Comparison of ENCODE assay signal across 21 mouse cellular contexts in genomic region chr19:4697121-4697520, GRCm38 (mm10). TPM values are rescaled to one million over a fixed set of nuclear protein-coding genes. Genes with fewer than 3 reads are reported as not detected.
DNase-seq lines count a peak whose midpoint lies in the region; ATAC-seq and TF ChIP-seq lines count a peak whose summit lies in the region.
"Had no signal": no experiment of that assay in that cellular context is flagged by ENCODE, and none has a peak within 500 bp of the region (broad histone marks: within the 10 kb centered on the region; RNA-seq: fewer than 3 reads in every experiment).

No protein-coding gene starts in this region.

- peaks cover 26% of the 10 kb centered on the region for H3K4me1 ChIP-seq in cerebellum, adult 2 months (ENCODE audit: control insufficient read depth, insufficient read depth, low read length)
- peaks cover 11% of the 10 kb centered on the region; the same call in 1 of the 2 replicates for H3K4me1 ChIP-seq in hindbrain, postnatal 0 days (ENCODE audit: insufficient read depth, low read length)
- H3K4me1 ChIP-seq in hindbrain, embryonic 10.5 days (replicated peaks) = peaks cover 13% of the 10 kb centered on the region
- H3K4me1 ChIP-seq in limb, embryonic 10.5 days = peaks cover 6% of the 10 kb centered on the region; the same call in 1 of the 2 replicates

- no peak for TF ChIP-seq CTCF in cerebellum, adult 2 months (IDR thresholded peaks at IDR 0.05; ENCODE audit: borderline replicate concordance, insufficient read depth, low read depth, low read length)
- no peak for TF ChIP-seq CTCF in hindbrain, postnatal 0 days (IDR thresholded peaks at IDR 0.05; ENCODE audit: low read depth)

- H3K36me3 ChIP-seq in hindbrain, postnatal 0 days (ENCODE audit: insufficient read depth, low read length) = no peaks in the 10 kb centered on the region
- no peaks in the 10 kb centered on the region for H3K36me3 ChIP-seq in hindbrain, embryonic 10.5 days
- no peaks in the 10 kb centered on the region for H3K36me3 ChIP-seq in limb, embryonic 10.5 days
- H3K36me3 ChIP-seq: embryonic facial prominence, embryonic 10.5 days; forebrain, embryonic 10.5 days; heart, embryonic 10.5 days; heart, embryonic 15.5 days had no signal

- 58% methylated on average over 3 of the region's 3 CpGs for WGBS in cerebellum, adult 2 months
- WGBS in hindbrain, postnatal 0 days = 85% methylated on average over 3 of the region's 3 CpGs
- 88% methylated on average over 3 of the region's 3 CpGs for WGBS in hindbrain, embryonic 10.5 days
- WGBS in limb, embryonic 10.5 days = 88% methylated on average over 3 of the region's 3 CpGs

- no peak overlapping the region for H3K4me3 ChIP-seq in cerebellum, adult 2 months (replicated peaks; ENCODE audit: insufficient read depth, low read depth, low read length)
- H3K4me3 ChIP-seq in hindbrain, postnatal 0 days (ENCODE audit: low read length) = no peak overlapping the region
- no peak overlapping the region for H3K4me3 ChIP-seq in hindbrain, embryonic 10.5 days
- no peak overlapping the region for H3K4me3 ChIP-seq in limb, embryonic 10.5 days
- H3K4me3 ChIP-seq: erythroblast, embryonic 14.5 days had no signal

- H3K4me2 ChIP-seq in hindbrain, postnatal 0 days (ENCODE audit: low read depth, low read length) = peak overlapping the region; percentile 74; the same call in 1 of the 2 replicates
- H3K4me2 ChIP-seq: heart, embryonic 15.5 days had no signal

- no peak for TF ChIP-seq POLR2A in cerebellum, adult 2 months (IDR thresholded peaks at IDR 0.05; ENCODE audit: borderline replicate concordance, insufficient read depth, low read length)

- H3K9ac ChIP-seq in hindbrain, postnatal 0 days (replicated peaks; ENCODE audit: low read length) = no peak overlapping the region
- H3K9ac ChIP-seq: heart, embryonic 15.5 days had no signal

- peak in 1 of 2 experiments; percentile 12 for DNase-seq in cerebellum, adult 2 months
- DNase-seq in cerebellum, postnatal 14 days = no peak
- DNase-seq in hindbrain, postnatal 0 days (ENCODE audit: low spot score) = no peak
- DNase-seq in hindbrain, embryonic 10.5 days (ENCODE audit: low spot score) = no peak
- peak; percentile 52 for DNase-seq in right cerebral cortex, adult 18-20 months
- no peak for DNase-seq in right cerebral cortex, postnatal 14 days
- no peak for DNase-seq in spleen, adult 12 weeks (ENCODE audit: low spot score)
- DNase-seq in limb, embryonic 10.5 days (ENCODE audit: low spot score) = no peak
- DNase-seq: adrenal gland, adult 8-10 months; adrenal gland, postnatal 36 days; cerebellum, adult 11 months; gastrocnemius, postnatal 10 days; heart, adult 18-20 months; heart, postnatal 14 days had no signal

- no peak for ATAC-seq in hindbrain, postnatal 0 days
- ATAC-seq: intestine, embryonic 16.5 days had no signal

- H3K27me3 ChIP-seq in cerebellum, adult 2 months (ENCODE audit: control insufficient read depth, insufficient read depth, low read length) = no peaks in the 10 kb centered on the region
- no peaks in the 10 kb centered on the region for H3K27me3 ChIP-seq in hindbrain, postnatal 0 days (ENCODE audit: insufficient read depth, low read length)
- H3K27me3 ChIP-seq in hindbrain, embryonic 10.5 days (ENCODE audit: insufficient read depth, poor library complexity, severe bottlenecking) = peaks cover 57% of the 10 kb centered on the region
- H3K27me3 ChIP-seq in limb, embryonic 10.5 days (ENCODE audit: low read depth, poor library complexity, severe bottlenecking) = peaks cover 63% of the 10 kb centered on the region

- no peaks in the 10 kb centered on the region for H3K9me3 ChIP-seq in hindbrain, postnatal 0 days (ENCODE audit: low read length)
- H3K9me3 ChIP-seq in hindbrain, embryonic 10.5 days = no peaks in the 10 kb centered on the region
- no peaks in the 10 kb centered on the region for H3K9me3 ChIP-seq in limb, embryonic 10.5 days (replicated peaks)
- H3K9me3 ChIP-seq: embryonic facial prominence, embryonic 10.5 days; heart, embryonic 10.5 days; heart, embryonic 15.5 days had no signal

- H3K27ac ChIP-seq in cerebellum, adult 2 months (ENCODE audit: insufficient read depth, low read length) = peak overlapping the region; percentile 95; the same call in 1 of the 2 replicates
- no peak overlapping the region for H3K27ac ChIP-seq in hindbrain, postnatal 0 days
- H3K27ac ChIP-seq in hindbrain, embryonic 10.5 days = no peak overlapping the region
- no peak overlapping the region for H3K27ac ChIP-seq in limb, embryonic 10.5 days
- H3K27ac ChIP-seq: embryonic facial prominence, embryonic 10.5 days; heart, embryonic 10.5 days; heart, embryonic 15.5 days had no signal

RNA-seq across cellular contexts. Expression of gene Gm960, which starts 1.3 kb away (rescaled TPM):
- polyA plus RNA-seq in cerebellum, adult 2 months (2012; rRNA removed) = 4.6 and 5.4 TPM in 2 replicates
- 1.3 and 4.2 TPM in 2 replicates for total RNA-seq in hindbrain, postnatal 0 days (2014; rRNA removed)
- polyA plus RNA-seq in hindbrain, postnatal 0 days (2015; fragmentation: Nextera tagmentation; extraction: Ambion mirVana) = 5.2 and 5.5 TPM in 2 replicates
- polyA plus RNA-seq in hindbrain, embryonic 10.5 days (2016; fragmentation: Nextera tagmentation; extraction: Ambion mirVana) = 2.9 and 3.1 TPM in 2 replicates
- polyA plus RNA-seq in limb, embryonic 10.5 days (2016; fragmentation: Nextera tagmentation; extraction: Ambion mirVana) = 1.5 and 4.5 TPM in 2 replicates
- total RNA-seq: gastrocnemius, postnatal 4 days; heart, adult 18-20 months; heart, postnatal 14 days had no signal

RNA-seq across cellular contexts. Expression of gene Sptbn2, which starts 13.8 kb away (rescaled TPM):
- 132 and 147 TPM in 2 replicates for polyA plus RNA-seq in cerebellum, adult 2 months (2012; rRNA removed)
- total RNA-seq in hindbrain, postnatal 0 days (2014; rRNA removed) = 143 and 164 TPM in 2 replicates
- polyA plus RNA-seq in hindbrain, postnatal 0 days (2015; fragmentation: Nextera tagmentation; extraction: Ambion mirVana) = 17.9 TPM in 2 replicates
- polyA plus RNA-seq in hindbrain, embryonic 10.5 days (2016; fragmentation: Nextera tagmentation; extraction: Ambion mirVana) = 12.7 and 20.6 TPM in 2 replicates
- 3.4 and 4.2 TPM in 2 replicates for polyA plus RNA-seq in limb, embryonic 10.5 days (2016; fragmentation: Nextera tagmentation; extraction: Ambion mirVana)
- polyA plus RNA-seq: erythroblast, embryonic 14.5 days had no signal

RNA-seq across cellular contexts. Expression of gene Rbm4b, which starts 59.2 kb away (rescaled TPM):
- 29.8 and 30.5 TPM in 2 replicates for polyA plus RNA-seq in cerebellum, adult 2 months (2012; rRNA removed)
- 59.2 and 69.4 TPM in 2 replicates for total RNA-seq in hindbrain, postnatal 0 days (2014; rRNA removed)
- 81.8 and 84.8 TPM in 2 replicates for polyA plus RNA-seq in hindbrain, postnatal 0 days (2015; fragmentation: Nextera tagmentation; extraction: Ambion mirVana)
- 108 and 124 TPM in 2 replicates for polyA plus RNA-seq in hindbrain, embryonic 10.5 days (2016; fragmentation: Nextera tagmentation; extraction: Ambion mirVana)
- polyA plus RNA-seq in limb, embryonic 10.5 days (2016; fragmentation: Nextera tagmentation; extraction: Ambion mirVana) = 87.3 and 113 TPM in 2 replicates
